Mouse (Mus musculus) neural tube, embryonic 12.5 days (tissue): ENCODE data around the gene R3hcc1l. TPM values are rescaled to one million over a fixed set of nuclear protein-coding genes. Genes with fewer than 3 reads are reported as not detected.
A peak's percentile ranks its signal among the peaks of the same experiment; 100 is the strongest.

ENCODE experiments used
- ATAC-seq: fragments of 200-750 bp; cut with Nextera tagmentation; 2 replicates; pipeline ENCODE4 v1.8.0; 2017; ENCODE audit warnings: low read depth, mild to moderate bottlenecking, moderate TSS enrichment, moderate library complexity; ENCODE audit not compliant: low FRiP score
- H3K27ac ChIP-seq: fragments of 300-500 bp; sonication (generic); 2 replicates; pipeline ENCODE4 v1.5.1; 2016
- H3K27me3 ChIP-seq: fragments of 300-500 bp; sonication (generic); replicated peaks from 2 replicates; pipeline ENCODE4 v1.6.1; 2016; ENCODE audit warnings: mild to moderate bottlenecking
- H3K36me3 ChIP-seq: fragments of 300-500 bp; sonication (generic); 2 replicates; pipeline ENCODE4 v1.6.1; 2016; ENCODE audit warnings: mild to moderate bottlenecking
- H3K4me1 ChIP-seq: fragments of 300-500 bp; sonication (generic); 2 replicates; pipeline ENCODE4 v1.6.1; 2016
- H3K4me2 ChIP-seq: fragments of 300-500 bp; sonication (generic); replicated peaks from 2 replicates; pipeline ENCODE4 v1.6.1; 2016; ENCODE audit warnings: mild to moderate bottlenecking
- H3K4me3 ChIP-seq: fragments of 300-500 bp; sonication (generic); 2 replicates; pipeline ENCODE4 v1.5.1; 2016
- H3K9ac ChIP-seq: fragments of 300-500 bp; sonication (generic); 2 replicates; pipeline ENCODE4 v1.6.1; 2016; ENCODE audit warnings: mild to moderate bottlenecking
- H3K9me3 ChIP-seq: fragments of 300-500 bp; sonication (generic); 2 replicates; pipeline ENCODE4 v1.6.1; 2016; ENCODE audit warnings: mild to moderate bottlenecking
- WGBS: fragments of 180-500 bp; shearing (Covaris S2); methylation state at CpG from one replicate; pipeline ENCODE4 v1.1.7; 2016; 5-methylcytosine and 5-hydroxymethylcytosine counted together
- polyA plus RNA-seq: library from polyadenylated mRNA; unstranded; fragments of >200 nt; fragmentation: Nextera tagmentation; extraction: Ambion mirVana; gene quantifications from 2 replicates; pipeline ENCODE4 v1.2.1, GENCODE M21; 2016

R3hcc1l gene
- polyA plus RNA-seq, 1 experiment from 2014 or later, result 19.0 TPM

DNA sequence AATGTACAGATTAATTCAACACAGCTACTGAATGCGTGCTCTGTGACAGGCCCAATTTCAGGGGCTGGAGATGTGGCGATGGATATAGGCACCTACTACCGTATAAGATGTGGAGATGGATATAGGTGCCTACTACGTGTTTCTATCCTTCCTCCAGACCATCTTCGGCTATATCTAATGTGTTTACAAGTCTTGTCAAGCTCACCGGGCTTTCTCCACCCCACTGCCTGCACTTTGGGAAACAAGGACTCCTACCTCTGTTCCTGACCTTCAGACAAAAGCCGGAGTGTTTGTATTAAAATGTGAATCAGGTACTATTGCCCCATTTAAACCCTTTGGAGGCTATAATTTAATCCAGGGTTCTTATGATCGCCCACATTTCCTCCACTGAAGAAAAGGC, 2.4 kb upstream of the R3hcc1l start:
- Histone ChIP-seq H3K9me3 (no peaks in the 10 kb centered on the region), H3K27ac (no peak overlapping the region), H3K36me3 (no peaks in the 10 kb centered on the region), H3K4me2 (no peak overlapping the region), H3K4me1 (peaks cover 7% of the 10 kb centered on the region; the same call in 1 of the 2 replicates), H3K9ac (no peak overlapping the region), H3K4me3 (no peak overlapping the region), H3K27me3 (no peaks in the 10 kb centered on the region)
- no peak for ATAC-seq
- WGBS, result 95% methylated on average over 8 of the region's 8 CpGs

DNA sequence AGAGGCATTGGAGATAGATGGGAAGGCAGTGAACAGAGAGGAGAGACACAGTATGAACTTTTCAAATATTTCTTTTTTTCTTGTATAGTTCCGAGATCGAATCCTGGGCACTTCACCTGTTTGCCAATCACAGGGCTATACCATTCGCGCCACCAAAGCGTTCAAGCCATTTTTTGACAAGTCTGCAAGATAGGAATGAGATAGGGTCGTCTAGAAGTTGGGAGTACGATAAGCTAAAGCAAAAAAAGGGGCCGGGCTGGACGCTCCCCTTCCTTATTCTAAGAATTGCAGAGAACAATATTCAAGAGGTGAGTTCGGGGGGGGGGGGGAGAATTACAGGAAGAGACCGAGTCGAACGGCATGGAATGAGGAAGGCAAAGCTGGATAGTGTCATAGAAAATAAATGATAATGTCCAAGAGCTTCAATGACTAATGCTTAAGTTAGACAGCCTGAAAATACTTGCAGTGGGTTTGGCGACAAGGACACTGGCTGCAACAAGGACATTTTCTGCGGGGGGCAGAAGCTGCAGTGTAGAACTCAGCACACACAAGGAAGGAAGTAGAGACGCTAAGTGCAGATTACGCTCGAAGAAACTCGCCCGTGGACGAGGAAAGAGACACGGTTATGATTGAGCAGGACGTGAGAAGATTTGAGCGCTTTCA, 471 bp upstream of the R3hcc1l start:
- H3K9me3 ChIP-seq, result no peaks in the 10 kb centered on the region
- peak overlapping the region; percentile 91 for H3K4me3 ChIP-seq
- no peaks in the 10 kb centered on the region for H3K27me3 ChIP-seq
- peak; percentile 41 for ATAC-seq
- H3K36me3 ChIP-seq, result no peaks in the 10 kb centered on the region
- H3K4me2 ChIP-seq, result peak overlapping the region; percentile 82
- H3K9ac ChIP-seq, result peak overlapping the region; percentile 42
- no peak overlapping the region for H3K27ac ChIP-seq
- H3K4me1 ChIP-seq, result peaks cover 7% of the 10 kb centered on the region; the same call in 1 of the 2 replicates
- 28% methylated on average over 24 of the region's 24 CpGs for WGBS

GRCm38 (mm10) chr19:42519760-42520159, 1.2 kb downstream of the R3hcc1l start:
- Histone ChIP-seq H3K4me3 (peak overlapping the region; percentile 91; the same call in 1 of the 2 replicates), H3K4me2 (peak overlapping the region; percentile 82), H3K27me3 (no peaks in the 10 kb centered on the region), H3K4me1 (peaks cover 7% of the 10 kb centered on the region; the same call in 1 of the 2 replicates), H3K27ac (no peak overlapping the region), H3K9me3 (no peaks in the 10 kb centered on the region), H3K36me3 (no peaks in the 10 kb centered on the region), H3K9ac (no peak overlapping the region)
- ATAC-seq, result no peak
- WGBS, result 51% methylated on average over 9 of the region's 9 CpGs

DNA sequence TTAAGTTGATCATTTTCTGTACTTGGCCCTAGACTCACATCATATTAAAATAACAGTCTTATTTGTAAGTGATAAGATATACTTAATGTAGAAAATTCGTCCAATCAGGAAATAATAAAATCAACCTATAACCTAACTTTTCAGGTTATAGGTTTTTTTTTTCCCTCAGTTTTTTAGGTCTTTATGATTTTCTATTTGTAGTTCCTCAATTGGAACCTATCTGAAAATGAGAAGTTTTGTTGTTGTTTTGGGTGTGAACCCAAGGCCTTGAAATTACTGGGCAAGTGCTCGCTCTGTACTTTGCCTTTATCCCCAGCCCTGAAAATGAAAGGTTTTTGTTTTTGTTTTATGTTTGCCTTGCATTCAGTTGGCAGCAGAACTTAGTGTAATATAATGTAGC, 6.1 kb downstream of the R3hcc1l start:
- Histone ChIP-seq H3K27me3 (no peaks in the 10 kb centered on the region), H3K9me3 (no peaks in the 10 kb centered on the region), H3K27ac (no peak overlapping the region), H3K9ac (no peak overlapping the region), H3K4me1 (peaks cover 3% of the 10 kb centered on the region; the same call in 1 of the 2 replicates), H3K4me2 (no peak overlapping the region), H3K4me3 (no peak overlapping the region), H3K36me3 (no peaks in the 10 kb centered on the region)
- WGBS, result 95% methylated on average over 2 of the region's 2 CpGs
- no peak for ATAC-seq

- H3K27ac ChIP-seq, result no peak overlapping the region
- H3K27me3 ChIP-seq, result no peaks in the 10 kb centered on the region
- no peaks in the 10 kb centered on the region for H3K9me3 ChIP-seq
- no peaks in the 10 kb centered on the region for H3K4me1 ChIP-seq
- H3K9ac ChIP-seq, result no peak overlapping the region
- no peak overlapping the region for H3K4me3 ChIP-seq
- no peak for ATAC-seq
- no peak overlapping the region for H3K4me2 ChIP-seq
- WGBS, result 79% methylated on average over 9 of the region's 9 CpGs
- H3K36me3 ChIP-seq, result no peaks in the 10 kb centered on the region
Measured at GRCm38 (mm10) chr19:42529992-42530437, 11.5 kb downstream of the R3hcc1l start.

DNA sequence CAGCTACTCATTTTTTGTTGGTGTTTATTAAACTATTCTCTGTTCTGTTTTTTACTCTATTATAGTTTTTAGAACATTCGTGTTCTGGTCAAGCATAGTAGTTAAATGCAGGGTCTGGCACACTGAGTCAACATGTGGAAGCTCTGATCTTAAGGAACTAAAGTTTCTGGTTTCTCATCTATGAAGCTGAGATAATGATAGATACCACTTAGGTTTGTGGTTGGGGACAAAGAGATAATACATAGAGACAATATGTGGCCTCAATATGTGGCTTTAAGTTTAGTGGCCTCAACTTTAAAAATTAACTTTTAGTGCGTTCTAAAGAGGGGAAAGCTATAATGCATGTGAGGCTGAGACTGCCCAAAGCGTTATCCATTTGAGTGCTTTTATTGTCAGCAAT, 15.9 kb downstream of the R3hcc1l start:
- no peak overlapping the region for H3K9ac ChIP-seq
- H3K4me3 ChIP-seq, result no peak overlapping the region
- WGBS, result 77% methylated on average over 3 of the region's 3 CpGs
- no peaks in the 10 kb centered on the region for H3K36me3 ChIP-seq
- no peak overlapping the region for H3K27ac ChIP-seq
- no peak overlapping the region for H3K4me2 ChIP-seq
- 0 out of 2 replicates have a peak, but pooled peaks cover 1% of the 10 kb centered on the region for H3K4me1 ChIP-seq
- no peaks in the 10 kb centered on the region for H3K27me3 ChIP-seq
- no peaks in the 10 kb centered on the region for H3K9me3 ChIP-seq
- no peak for ATAC-seq

- H3K9me3 ChIP-seq, result no peaks in the 10 kb centered on the region
- 96% methylated on average over 1 of the region's 1 CpGs for WGBS
- H3K27ac ChIP-seq, result no peak overlapping the region
- H3K36me3 ChIP-seq, result no peaks in the 10 kb centered on the region
- H3K4me3 ChIP-seq, result no peak overlapping the region
- H3K4me2 ChIP-seq, result no peak overlapping the region
- H3K9ac ChIP-seq, result no peak overlapping the region
- no peak for ATAC-seq
- H3K27me3 ChIP-seq, result no peaks in the 10 kb centered on the region
- H3K4me1 ChIP-seq, result peaks cover 13% of the 10 kb centered on the region; the same call in 1 of the 2 replicates
Measured at GRCm38 (mm10) chr19:42537600-42537999, 19.0 kb downstream of the R3hcc1l start.

DNA sequence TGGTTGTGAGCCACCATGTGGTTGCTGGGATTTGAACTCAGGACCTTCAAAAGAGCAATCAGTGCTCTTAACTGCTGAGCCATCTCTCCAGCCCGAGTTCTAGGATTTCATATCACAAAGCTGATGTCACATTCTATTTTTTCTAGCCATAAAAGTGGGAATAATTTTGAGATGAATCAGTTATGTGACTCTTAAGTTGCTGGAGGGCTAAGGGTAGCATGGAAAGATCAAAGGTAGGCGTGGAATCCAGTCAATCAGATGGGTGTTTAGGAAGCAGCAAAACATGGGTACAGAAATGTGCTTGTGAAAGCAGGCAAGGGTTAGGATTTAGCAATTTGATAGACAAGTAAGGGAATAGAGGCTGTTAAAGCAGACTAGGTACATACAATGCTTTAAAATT, 20.4 kb downstream of the R3hcc1l start:
- no peaks in the 10 kb centered on the region for H3K9me3 ChIP-seq
- no peak overlapping the region for H3K4me2 ChIP-seq
- WGBS, result 90% methylated on average over 2 of the region's 2 CpGs
- H3K36me3 ChIP-seq, result no peaks in the 10 kb centered on the region
- H3K9ac ChIP-seq, result no peak overlapping the region
- no peak for ATAC-seq
- no peak overlapping the region for H3K27ac ChIP-seq
- H3K4me1 ChIP-seq, result peaks cover 13% of the 10 kb centered on the region; the same call in 1 of the 2 replicates
- H3K4me3 ChIP-seq, result no peak overlapping the region
- H3K27me3 ChIP-seq, result no peaks in the 10 kb centered on the region

GRCm38 (mm10) chr19:42539414-42540189, 21.0 kb downstream of the R3hcc1l start:
- 56% methylated on average over 7 of the region's 7 CpGs for WGBS
- Histone ChIP-seq H3K4me3 (no peak overlapping the region), H3K27me3 (no peaks in the 10 kb centered on the region), H3K9ac (no peak overlapping the region), H3K9me3 (no peaks in the 10 kb centered on the region), H3K36me3 (no peaks in the 10 kb centered on the region), H3K4me2 (no peak overlapping the region), H3K4me1 (peaks cover 13% of the 10 kb centered on the region; the same call in 1 of the 2 replicates), H3K27ac (no peak overlapping the region)
- no peak for ATAC-seq

- WGBS, result 42% methylated on average over 3 of the region's 3 CpGs
- H3K9me3 ChIP-seq, result no peaks in the 10 kb centered on the region
- no peak overlapping the region for H3K9ac ChIP-seq
- H3K36me3 ChIP-seq, result no peaks in the 10 kb centered on the region
- peak; percentile 33; the same call in 1 of the 2 replicates for ATAC-seq
- H3K4me3 ChIP-seq, result no peak overlapping the region
- H3K4me2 ChIP-seq, result no peak overlapping the region
- peaks cover 13% of the 10 kb centered on the region; the same call in 1 of the 2 replicates for H3K4me1 ChIP-seq
- H3K27ac ChIP-seq, result no peak overlapping the region
- H3K27me3 ChIP-seq, result no peaks in the 10 kb centered on the region
Measured at GRCm38 (mm10) chr19:42540649-42541048, 22.1 kb downstream of the R3hcc1l start.

- H3K4me3 ChIP-seq, result no peak overlapping the region
- no peak overlapping the region for H3K4me2 ChIP-seq
- no peak for ATAC-seq
- no peaks in the 10 kb centered on the region for H3K9me3 ChIP-seq
- H3K9ac ChIP-seq, result no peak overlapping the region
- H3K27me3 ChIP-seq, result no peaks in the 10 kb centered on the region
- 90% methylated on average over 3 of the region's 3 CpGs for WGBS
- H3K4me1 ChIP-seq, result no peaks in the 10 kb centered on the region
- H3K36me3 ChIP-seq, result 0 out of 2 replicates have a peak, but pooled peaks cover 7% of the 10 kb centered on the region
- no peak overlapping the region for H3K27ac ChIP-seq
Measured at GRCm38 (mm10) chr19:42558701-42559100, 40.1 kb downstream of the R3hcc1l start.

DNA sequence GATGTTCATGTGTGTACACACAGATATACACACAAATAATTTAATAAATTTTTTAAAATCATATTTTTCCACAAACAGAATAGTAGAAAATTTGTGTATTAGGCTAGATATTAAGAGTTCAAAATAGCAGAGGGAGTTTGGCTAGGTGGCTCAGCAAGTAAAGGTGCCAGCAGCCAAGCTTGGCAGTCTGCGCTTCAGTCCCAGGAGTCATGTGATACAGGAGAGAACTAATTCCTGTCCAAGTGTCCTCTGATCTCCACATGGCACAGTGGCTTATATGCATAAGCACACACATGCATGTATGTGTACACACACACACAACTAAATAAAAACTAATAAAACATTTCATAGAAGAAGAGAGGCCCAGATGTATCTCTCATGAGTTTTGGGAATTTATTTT, 43.4 kb downstream of the R3hcc1l start:
- H3K9me3 ChIP-seq, result no peaks in the 10 kb centered on the region
- 100% methylated on average over 1 of the region's 1 CpGs for WGBS
- H3K9ac ChIP-seq, result no peak overlapping the region
- 0 out of 2 replicates have a peak, but pooled peaks cover 7% of the 10 kb centered on the region for H3K36me3 ChIP-seq
- H3K4me3 ChIP-seq, result no peak overlapping the region
- H3K4me2 ChIP-seq, result no peak overlapping the region
- no peak for ATAC-seq
- no peak overlapping the region for H3K27ac ChIP-seq
- H3K27me3 ChIP-seq, result no peaks in the 10 kb centered on the region
- no peaks in the 10 kb centered on the region for H3K4me1 ChIP-seq
